Mouse (Mus musculus) thymus, adult 2 months (tissue): ENCODE data around the gene Ivd. TPM values are rescaled to one million over a fixed set of nuclear protein-coding genes. Genes with fewer than 3 reads are reported as not detected.

Experiments used
- DNase-seq: peaks from one replicate; pipeline ENCODE4 v3.0.0; 2021
- H3K27ac ChIP-seq: fragments of 200-500 bp; 2 replicates; pipeline ENCODE4 v1.5.1; 2012; ENCODE audit warnings: low read length, control low read depth; ENCODE audit not compliant: control insufficient read depth, insufficient read depth
- H3K27me3 ChIP-seq: fragments of 200-500 bp; 2 replicates; pipeline ENCODE4 v1.6.1; 2012; ENCODE audit warnings: mild to moderate bottlenecking, low read length, moderate library complexity, mixed read lengths; ENCODE audit not compliant: control insufficient read depth, insufficient read depth
- H3K36me3 ChIP-seq: fragments of 200-500 bp; 2 replicates; pipeline ENCODE4 v1.6.1; 2012; ENCODE audit warnings: mild to moderate bottlenecking, low read length, moderate library complexity; ENCODE audit not compliant: control insufficient read depth, insufficient read depth
- H3K4me1 ChIP-seq: fragments of 200-500 bp; replicated peaks from 2 replicates; pipeline ENCODE4 v1.6.1; 2012; ENCODE audit warnings: low read length; ENCODE audit not compliant: control insufficient read depth, insufficient read depth
- H3K4me3 ChIP-seq: fragments of 200-500 bp; 2 replicates; pipeline ENCODE4 v1.5.1; 2012; ENCODE audit warnings: mild to moderate bottlenecking, low read length, control low read depth, moderate library complexity; ENCODE audit not compliant: control insufficient read depth, insufficient read depth
- CTCF ChIP-seq: fragments of 200-500 bp; IDR thresholded peaks from 2 replicates; pipeline ENCODE4 v1.5.1; 2012; ENCODE audit warnings: mild to moderate bottlenecking, control low read depth, low read length, moderate library complexity, borderline replicate concordance; ENCODE audit not compliant: control insufficient read depth, poor library complexity, insufficient read depth; ENCODE audit errors: extremely low read depth
- POLR2A ChIP-seq: fragments of 200-500 bp; IDR thresholded peaks from 2 replicates; pipeline ENCODE4 v1.6.1; 2012; ENCODE audit warnings: mild to moderate bottlenecking, low read length, control low read depth, moderate library complexity; ENCODE audit not compliant: control insufficient read depth, poor library complexity, insufficient read depth; ENCODE audit errors: extremely low read depth
- WGBS: fragments of 180-500 bp; shearing (Covaris S2); methylation state at CpG from one replicate; pipeline ENCODE4 v1.1.7; 2018; 5-methylcytosine and 5-hydroxymethylcytosine counted together
- polyA plus RNA-seq: library from polyadenylated mRNA; depleted of rRNA; stranded (reverse); fragments of >200 nt; gene quantifications from 2 replicates; pipeline ENCODE4 v1.2.3, GENCODE M21; 2012

Ivd gene
- polyA plus RNA-seq, 1 experiment = 50.6 TPM

DNA sequence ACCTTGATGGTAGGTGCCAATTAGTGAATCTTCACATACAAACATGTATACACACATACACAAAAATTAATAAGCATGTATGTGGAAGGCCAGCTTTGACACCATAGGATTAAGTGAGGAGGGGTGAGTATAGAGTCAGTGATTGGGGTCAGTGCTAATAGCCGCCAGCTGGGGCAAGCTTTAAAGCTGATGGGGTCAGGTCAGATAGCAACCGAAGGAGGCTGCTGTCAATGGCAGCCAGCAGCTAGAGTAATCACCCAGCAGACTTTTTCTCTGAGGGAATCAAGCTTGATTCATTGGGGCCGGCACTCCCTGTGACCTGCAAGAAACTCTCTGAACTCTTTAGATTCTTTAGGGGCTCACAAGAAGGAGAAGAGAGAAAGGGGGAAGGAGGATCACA lies 10.0 kb upstream of the Ivd start:
- no peak for DNase-seq
- no peak for TF ChIP-seq POLR2A
- TF ChIP-seq CTCF = no peak
- Histone ChIP-seq H3K4me1 (peaks cover 6% of the 10 kb centered on the region), H3K36me3 (no peaks in the 10 kb centered on the region), H3K4me3 (no peak overlapping the region), H3K27me3 (no peaks in the 10 kb centered on the region), H3K27ac (no peak overlapping the region)
- WGBS = 93% methylated on average over 3 of the region's 3 CpGs

DNA sequence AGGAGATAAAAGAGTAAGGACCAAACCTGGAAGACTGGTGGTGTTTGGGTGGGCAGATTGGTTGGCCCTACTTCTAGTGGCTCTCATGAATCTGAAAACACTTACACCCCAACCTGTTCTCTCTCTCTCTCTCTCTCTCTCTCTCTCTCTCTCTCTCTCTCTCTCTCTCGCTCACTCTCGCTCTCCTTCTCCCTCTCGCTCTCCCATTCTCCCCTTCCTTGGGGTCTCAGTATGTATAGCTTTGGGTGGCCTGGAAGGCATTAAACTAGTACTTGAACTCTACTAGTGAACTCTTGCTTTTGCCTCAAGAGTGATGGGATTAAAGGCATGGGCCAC lies 554 bp downstream of the Ivd start:
- no peak for DNase-seq
- WGBS = 85% methylated on average over 3 of the region's 3 CpGs
- peak overlapping the region; percentile 87 for H3K4me3 ChIP-seq
- 0 out of 2 replicates have a peak, but pooled peaks cover 5% of the 10 kb centered on the region for H3K4me1 ChIP-seq
- H3K27me3 ChIP-seq = no peaks in the 10 kb centered on the region
- no peak for TF ChIP-seq CTCF
- TF ChIP-seq POLR2A = no peak
- H3K27ac ChIP-seq = no peak overlapping the region
- no peaks in the 10 kb centered on the region for H3K36me3 ChIP-seq

DNA sequence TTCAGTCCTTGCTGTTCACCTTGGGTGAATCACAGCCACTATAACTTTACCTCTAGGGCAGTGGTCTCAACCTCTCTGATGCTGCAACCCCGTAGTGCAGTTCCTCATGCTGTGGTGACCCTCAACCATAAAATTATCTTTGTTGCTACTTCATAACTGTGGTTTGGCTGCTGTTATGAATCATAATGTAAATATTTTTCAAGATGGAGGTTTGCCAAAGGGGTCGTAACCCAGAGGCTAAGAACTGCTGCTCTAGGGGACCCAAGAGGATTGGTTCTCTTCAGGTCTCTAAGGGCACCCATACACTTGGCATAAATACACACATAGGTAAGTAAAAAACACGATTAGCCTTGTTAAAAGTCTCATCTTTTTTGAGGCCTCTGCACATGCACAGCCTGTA lies 8.8 kb downstream of the Ivd start:
- H3K36me3 ChIP-seq = peaks cover 5% of the 10 kb centered on the region; the same call in 1 of the 2 replicates
- WGBS = 89% methylated on average over 3 of the region's 3 CpGs
- TF ChIP-seq POLR2A (no peak), CTCF (no peak)

DNA sequence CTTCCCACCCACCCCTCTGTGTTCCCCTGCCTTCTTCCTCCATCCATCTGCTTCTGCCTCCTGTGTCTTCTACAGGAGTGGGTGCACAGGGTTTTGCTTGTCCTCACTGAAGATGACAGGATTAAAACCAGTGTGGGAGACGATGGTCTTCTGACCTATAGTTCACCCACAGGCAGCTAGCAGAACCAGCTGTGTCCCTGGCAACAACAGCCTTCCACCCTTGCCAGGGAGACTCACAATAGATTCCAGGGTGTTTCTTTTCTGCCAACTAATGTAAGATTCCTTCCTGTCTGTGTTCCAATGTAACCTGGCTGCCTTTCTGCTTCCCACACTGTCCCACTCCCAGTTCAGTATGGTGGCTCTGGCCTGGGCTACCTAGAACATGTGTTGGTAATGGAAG lies 9.3 kb downstream of the Ivd start:
- Histone ChIP-seq H3K4me1 (peaks cover 8% of the 10 kb centered on the region), H3K4me3 (no peak overlapping the region), H3K27ac (no peak overlapping the region), H3K36me3 (peaks cover 5% of the 10 kb centered on the region; the same call in 1 of the 2 replicates), H3K27me3 (no peaks in the 10 kb centered on the region)
- TF ChIP-seq CTCF (no peak), POLR2A (no peak)
- DNase-seq = no peak
- WGBS = 96% methylated on average over 1 of the region's 1 CpGs

More for the DNA sequence above, 8.8 kb downstream of the Ivd start:
- Histone ChIP-seq H3K4me1 (peaks cover 8% of the 10 kb centered on the region), H3K27me3 (no peaks in the 10 kb centered on the region), H3K27ac (no peak overlapping the region), H3K4me3 (no peak overlapping the region)
- no peak for DNase-seq

DNA sequence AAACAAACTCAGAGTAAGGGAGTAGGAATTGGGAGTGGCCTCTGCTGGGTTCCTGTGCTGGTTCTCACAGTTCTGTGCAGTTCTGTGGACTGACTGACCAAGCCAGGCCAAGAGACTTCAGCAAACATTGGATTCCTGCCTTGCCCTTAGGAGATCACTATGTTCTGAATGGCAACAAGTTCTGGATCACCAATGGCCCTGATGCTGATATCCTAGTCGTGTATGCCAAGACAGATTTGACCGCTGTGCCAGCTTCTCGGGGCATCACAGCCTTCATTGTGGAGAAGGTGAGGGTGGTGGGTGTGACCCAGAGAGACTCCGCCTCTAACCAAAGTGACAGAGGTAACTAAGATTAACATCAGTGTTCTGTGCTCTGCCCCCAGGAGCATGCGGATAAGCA lies 11.3 kb downstream of the Ivd start:
- no peaks in the 10 kb centered on the region for H3K27me3 ChIP-seq
- H3K36me3 ChIP-seq = peaks cover 5% of the 10 kb centered on the region; the same call in 1 of the 2 replicates
- TF ChIP-seq CTCF = no peak
- no peak for TF ChIP-seq POLR2A
- no peak overlapping the region for H3K4me3 ChIP-seq
- peaks cover 8% of the 10 kb centered on the region for H3K4me1 ChIP-seq
- DNase-seq = no peak
- 91% methylated on average over 5 of the region's 5 CpGs for WGBS
- no peak overlapping the region for H3K27ac ChIP-seq

DNA sequence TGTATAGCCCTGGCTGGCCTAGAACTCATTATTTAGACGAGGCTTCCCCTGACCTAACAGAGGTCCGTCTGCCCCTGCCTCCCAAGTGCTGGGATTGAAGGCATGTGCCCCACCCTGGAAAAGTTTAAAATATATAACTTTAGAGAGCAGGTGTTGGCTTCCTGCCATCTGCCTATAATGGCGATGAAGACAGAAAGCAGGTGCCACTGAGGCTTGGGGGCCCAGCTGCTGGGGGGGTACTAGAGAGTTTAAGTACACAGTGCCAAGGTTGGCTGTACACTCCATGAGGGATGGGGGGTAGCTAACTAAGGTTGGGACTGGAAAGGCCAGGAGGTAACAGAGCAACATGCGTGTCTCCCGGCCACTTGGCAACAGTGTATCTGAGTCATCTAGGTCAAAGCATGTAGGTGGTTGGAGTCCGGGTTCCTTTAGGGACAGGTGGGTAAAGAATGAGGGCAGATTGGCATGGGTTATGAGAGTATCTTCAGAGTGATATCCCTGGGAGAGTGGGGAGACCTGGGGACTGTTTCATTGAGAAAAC lies 12.2 kb downstream of the Ivd start:
- 80% methylated on average over 6 of the region's 6 CpGs for WGBS
- TF ChIP-seq CTCF = no peak
- no peak for DNase-seq
- H3K27ac ChIP-seq = no peak overlapping the region
- peaks cover 8% of the 10 kb centered on the region for H3K4me1 ChIP-seq
- no peak overlapping the region for H3K4me3 ChIP-seq
- H3K36me3 ChIP-seq = peaks cover 5% of the 10 kb centered on the region; the same call in 1 of the 2 replicates
- H3K27me3 ChIP-seq = no peaks in the 10 kb centered on the region

DNA sequence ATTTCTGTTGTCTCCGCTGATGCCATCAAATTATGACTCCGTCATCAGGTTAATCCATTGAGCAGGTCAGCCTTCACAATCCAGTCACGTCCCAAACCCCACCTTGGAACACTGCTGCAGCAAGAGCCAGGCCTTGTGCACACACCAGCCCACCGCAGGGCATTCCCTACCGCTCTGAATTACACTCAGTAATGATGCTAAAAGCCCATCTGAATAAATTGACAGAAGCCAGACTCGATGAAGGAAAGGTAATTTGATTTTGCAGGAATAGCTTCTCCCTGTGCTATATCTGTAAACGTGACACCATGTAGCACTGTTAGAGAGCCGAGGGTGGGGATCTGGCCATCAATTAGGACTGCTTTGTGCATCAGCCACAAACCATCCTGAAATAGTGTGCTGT lies 13.6 kb downstream of the Ivd start:
- Histone ChIP-seq H3K4me1 (peaks cover 8% of the 10 kb centered on the region), H3K4me3 (no peak overlapping the region), H3K36me3 (peaks cover 5% of the 10 kb centered on the region; the same call in 1 of the 2 replicates), H3K27me3 (no peaks in the 10 kb centered on the region), H3K27ac (no peak overlapping the region)
- no peak for DNase-seq
- no peak for TF ChIP-seq POLR2A
- no peak for TF ChIP-seq CTCF
- 97% methylated on average over 8 of the region's 8 CpGs for WGBS
